Mouse (Mus musculus) spleen, postnatal 4 days (tissue): ENCODE measurements at regions not wholly inside any gene's neighbourhood (a gene's known extent, or its start where the extent isn't known, plus 50 kb on each side); places are given as distances from the start of the nearest gene placed in this dataset.
"Not testable (repeated sequence)": the region's sequence is repeated elsewhere in the genome, so short reads cannot be mapped to it uniquely, and the experiment has no call there.

Experiments
- DNase-seq, 2 experiments: peaks; one replicate each; pipeline ENCODE4 v3.0.0; 2022; ENCODE audit warnings: low spot score in 2 of 2

GRCm38 (mm10) chr10:31143856-31144488 lies 169.2 kb upstream of the Hddc2 start:
- no peak for DNase-seq

GRCm38 (mm10) chr10:31144489-31144872 lies 168.7 kb upstream of the Hddc2 start:
- DNase-seq, result no peak

GRCm38 (mm10) chr10:31173169-31173686 lies 140.0 kb upstream of the Hddc2 start:
- DNase-seq, result peak in 1 of 2 experiments; percentile 12

GRCm38 (mm10) chr10:31189577-31189976 lies 123.6 kb upstream of the Hddc2 start:
- DNase-seq, result no peak

- not testable (repeated sequence) for DNase-seq
These were observed 101.0 kb upstream of the Hddc2 start for GRCm38 (mm10) chr10:31212164-31212563.

- DNase-seq, result no peak
These were observed 100.3 kb upstream of the Hddc2 start for GRCm38 (mm10) chr10:31212778-31213454.

GRCm38 (mm10) chr10:31221902-31222301 lies 91.3 kb upstream of the Hddc2 start:
- DNase-seq, result no peak

- DNase-seq, result no peak
These were observed 84.1 kb upstream of the Hddc2 start for GRCm38 (mm10) chr10:31229078-31229477.

- DNase-seq, result no peak
These were observed 70.7 kb upstream of the Hddc2 start for GRCm38 (mm10) chr10:31242442-31242966.

- no peak for DNase-seq
These were observed 60.4 kb upstream of the Hddc2 start for GRCm38 (mm10) chr10:31252584-31253381.

GRCm38 (mm10) chr10:31256934-31257333 lies 56.2 kb upstream of the Hddc2 start:
- DNase-seq, result no peak

- DNase-seq, result no peak
These were observed 55.6 kb upstream of the Hddc2 start for GRCm38 (mm10) chr10:31257611-31258010.

- DNase-seq, result no peak
These were observed 52.3 kb upstream of the Hddc2 start for GRCm38 (mm10) chr10:31260914-31261313.
